Mouse (Mus musculus) ES-E14 (cell line): ENCODE data around the gene 9530053A07Rik. TPM values are rescaled to one million over a fixed set of nuclear protein-coding genes. Genes with fewer than 3 reads are reported as not detected.

Experiments
- DNase-seq: peaks from one replicate; pipeline ENCODE4 v3.0.0-alpha.2; 2013; ENCODE audit warnings: low read depth, low spot score
- H3K27ac ChIP-seq: 2 replicates; pipeline ENCODE4 v1.5.1; 2012; ENCODE audit warnings: low read depth, mild to moderate bottlenecking, low read length, moderate library complexity, mixed read lengths; ENCODE audit not compliant: poor library complexity, insufficient read depth, severe bottlenecking
- H3K36me3 ChIP-seq: 2 replicates; pipeline ENCODE4 v1.6.1; 2012; ENCODE audit warnings: mild to moderate bottlenecking, low read length, moderate library complexity, mixed read lengths; ENCODE audit not compliant: control insufficient read depth, poor library complexity, insufficient read depth, severe bottlenecking
- H3K4me1 ChIP-seq, 2 experiments: fragments of 150-350 bp in 1 of 2; sonication (generic) in 1 of 2; 2 replicates each; pipeline ENCODE4 v1.6.1; 2012; ENCODE audit warnings: low read length in 2 of 2, mild to moderate bottlenecking in 1 of 2, mixed read lengths in 1 of 2; ENCODE audit not compliant: control insufficient read depth in 2 of 2, insufficient read depth in 2 of 2, poor library complexity in 1 of 2
- H3K4me3 ChIP-seq, 2 experiments: fragments of 150-350 bp in 1 of 2; sonication (generic) in 1 of 2; 2 replicates each; pipeline ENCODE4 v1.5.1; 2012; ENCODE audit warnings: low read length in 2 of 2, low read depth in 1 of 2, mild to moderate bottlenecking in 1 of 2, mixed read lengths in 1 of 2; ENCODE audit not compliant: insufficient read depth in 1 of 2, poor library complexity in 1 of 2, severe bottlenecking in 1 of 2
- H3K9ac ChIP-seq: 2 replicates; pipeline ENCODE4 v1.6.1; 2012; ENCODE audit warnings: low read depth, mild to moderate bottlenecking, low read length, mixed read lengths; ENCODE audit not compliant: poor library complexity, insufficient read depth, severe bottlenecking
- H3K9me3 ChIP-seq: fragments of 150-350 bp; sonication (generic); 2 replicates; pipeline ENCODE4 v1.6.1; 2012; ENCODE audit warnings: low read depth, mild to moderate bottlenecking, low read length; ENCODE audit not compliant: control insufficient read depth, insufficient read depth
- CHD2 ChIP-seq: IDR thresholded peaks from 2 replicates; pipeline ENCODE4 v1.6.1; 2014; ENCODE audit warnings: mild to moderate bottlenecking, low read depth, low read length, inconsistent platforms
- HCFC1 ChIP-seq: IDR thresholded peaks from 2 replicates; pipeline ENCODE4 v1.6.1; 2012; ENCODE audit warnings: low read length, inconsistent platforms, borderline replicate concordance; ENCODE audit not compliant: insufficient read depth
- MAFK ChIP-seq: IDR thresholded peaks from 2 replicates; pipeline ENCODE4 v1.6.1; 2014; ENCODE audit warnings: mild to moderate bottlenecking, low read depth, low read length, inconsistent platforms; ENCODE audit not compliant: insufficient read depth
- ZC3H11A ChIP-seq: IDR thresholded peaks from 2 replicates; pipeline ENCODE4 v1.6.1; 2012; ENCODE audit warnings: low read depth, mild to moderate bottlenecking, inconsistent platforms, low read length, borderline replicate concordance
- ZNF384 ChIP-seq: IDR thresholded peaks from 2 replicates; pipeline ENCODE4 v1.6.1; 2012; ENCODE audit warnings: low read depth, low read length, inconsistent platforms
- in situ Hi-C, 2 experiments: fragments of 600-800 bp; cut with MboI; formaldehyde crosslinking; loops; one replicate each; pipeline ENCODE4 v1.15.1; 2025; ENCODE audit warnings: low sequenced_read_pairs in 2 of 2, inconsistent platforms in 1 of 2; ENCODE audit not compliant: unreplicated experiment in 2 of 2
- total RNA-seq: library from RNA; depleted of rRNA; stranded (reverse); fragments of 300-350 nt; gene quantifications from 2 replicates; pipeline ENCODE4 v1.2.3, GENCODE M21; 2012; rRNA removed

The 9530053A07Rik gene
- total RNA-seq, result 0.85 and 1.4 TPM in 2 replicates

GRCm38 (mm10) chr7:28129166-28129565 lies at the start of gene 9530053A07Rik:
Gene 9530053A07Rik, plus strand, starts transcription at chr7:28129466.
- Histone ChIP-seq H3K9ac (no peak within 1 kb of the TSS), H3K27ac (no peak within 1 kb of the TSS), H3K9me3 (no peaks in the 10 kb centered on the region), H3K4me1 (no peaks in the 10 kb centered on the region), H3K36me3 (no peaks in the 10 kb centered on the region), H3K4me3 (no peak within 1 kb of the TSS)
- TF ChIP-seq ZNF384, result no peak
- no peak for TF ChIP-seq CHD2
- no peak for TF ChIP-seq ZC3H11A
- no peak for TF ChIP-seq HCFC1
- TF ChIP-seq MAFK, result no peak
- DNase-seq, result no peak
- in situ Hi-C loops, result no loop called here

GRCm38 (mm10) chr7:28084215-28084614 lies 45.1 kb upstream of the 9530053A07Rik start:
- H3K36me3 ChIP-seq, result no peaks in the 10 kb centered on the region
- no peak overlapping the region for H3K27ac ChIP-seq
- no peaks in the 10 kb centered on the region for H3K4me1 ChIP-seq
- TF ChIP-seq ZC3H11A (no peak), MAFK (no peak), HCFC1 (no peak), CHD2 (no peak), ZNF384 (no peak)
- H3K4me3 ChIP-seq, result no peak overlapping the region
- in situ Hi-C loops, result no loop called here
- H3K9me3 ChIP-seq, result no peaks in the 10 kb centered on the region
- no peak for DNase-seq
- H3K9ac ChIP-seq, result no peak overlapping the region

- in situ Hi-C loops, result no loop called here
- H3K36me3 ChIP-seq, result no peaks in the 10 kb centered on the region
- peak overlapping the region; percentile 11 to 56 for H3K4me3 ChIP-seq
- 0 out of 2 replicates have a peak overlapping the region, but pooled peaks have one; percentile 9 for H3K9ac ChIP-seq
- DNase-seq, result no peak
- TF ChIP-seq CHD2 (no peak), ZC3H11A (no peak), ZNF384 (no peak), HCFC1 (no peak), MAFK (no peak)
- no peaks in the 10 kb centered on the region for H3K9me3 ChIP-seq
- H3K4me1 ChIP-seq, result no peaks in the 10 kb centered on the region
- no peak overlapping the region for H3K27ac ChIP-seq
Observed at GRCm38 (mm10) chr7:28086236-28086635, 43.0 kb upstream of the 9530053A07Rik start.

GRCm38 (mm10) chr7:28093541-28093940 lies 35.7 kb upstream of the 9530053A07Rik start:
- no peak for TF ChIP-seq ZC3H11A
- TF ChIP-seq HCFC1, result no peak
- TF ChIP-seq MAFK, result no peak
- TF ChIP-seq ZNF384, result no peak
- no peak for TF ChIP-seq CHD2
- H3K4me1 ChIP-seq, result no peaks in the 10 kb centered on the region
- peak overlapping the region; percentile 39 to 52; a peak in 3 of 4 replicates for H3K4me3 ChIP-seq
- in situ Hi-C loops, result no loop called here
- no peak for DNase-seq
- no peak overlapping the region for H3K27ac ChIP-seq
- H3K36me3 ChIP-seq, result no peaks in the 10 kb centered on the region
- peak overlapping the region; percentile 37; the same call in 1 of the 2 replicates for H3K9ac ChIP-seq
- H3K9me3 ChIP-seq, result no peaks in the 10 kb centered on the region

- Histone ChIP-seq H3K36me3 (no peaks in the 10 kb centered on the region), H3K9ac (no peak overlapping the region), H3K4me1 (no peaks in the 10 kb centered on the region), H3K27ac (no peak overlapping the region), H3K4me3 (no peak overlapping the region), H3K9me3 (no peaks in the 10 kb centered on the region)
- no peak for DNase-seq
- TF ChIP-seq MAFK, result no peak
- TF ChIP-seq HCFC1, result no peak
- TF ChIP-seq ZNF384, result no peak
- no peak for TF ChIP-seq ZC3H11A
- TF ChIP-seq CHD2, result no peak
- in situ Hi-C loops, result no loop called here
Observed at GRCm38 (mm10) chr7:28099101-28099500, 30.2 kb upstream of the 9530053A07Rik start.
